Mouse (Mus musculus): ENCODE measurements around the gene Trim40.

- TF ChIP-seq CTCF (IDR thresholded peaks at IDR 0.05; ENCODE audit: control insufficient read depth, insufficient read depth, low read length) (no peak), POLR2A (IDR thresholded peaks at IDR 0.05; ENCODE audit: borderline replicate concordance, control insufficient read depth, low read depth, low read length) (no peak)
These were observed 21.1 kb downstream of the Trim40 start for GRCm38 (mm10) chr17:36868836-36869235.

All from bone marrow, adult 2 months (tissue).